Comparison of ENCODE assay signal across 11 mouse cellular contexts in genomic region chr12:4127346-4127745, GRCm38 (mm10).
"Had no signal": no experiment of that assay in that cellular context is flagged by ENCODE, and none has a peak within 500 bp of the region (broad histone marks: within the 10 kb centered on the region; RNA-seq: fewer than 3 reads in every experiment).

No protein-coding gene starts in this region.

- DNase-seq: kidney, postnatal 10 days; layer of hippocampus, postnatal 36 days; liver; liver, embryonic 13.5 days; liver, postnatal 0 days; lung, postnatal 36 days; midbrain, embryonic 14.5 days; thymus, postnatal 4 days had no signal

- H3K4me1 ChIP-seq: limb, embryonic 12.5 days; liver, embryonic 13.5 days; neural tube, embryonic 12.5 days had no signal

- H3K4me3 ChIP-seq: limb, embryonic 12.5 days; liver, embryonic 13.5 days; neural tube, embryonic 12.5 days had no signal

- H3K27ac ChIP-seq: limb, embryonic 12.5 days; liver, embryonic 13.5 days; neural tube, embryonic 12.5 days; stomach, postnatal 0 days had no signal
